Mouse (Mus musculus): ENCODE data around the gene Pxt1.

DNA sequence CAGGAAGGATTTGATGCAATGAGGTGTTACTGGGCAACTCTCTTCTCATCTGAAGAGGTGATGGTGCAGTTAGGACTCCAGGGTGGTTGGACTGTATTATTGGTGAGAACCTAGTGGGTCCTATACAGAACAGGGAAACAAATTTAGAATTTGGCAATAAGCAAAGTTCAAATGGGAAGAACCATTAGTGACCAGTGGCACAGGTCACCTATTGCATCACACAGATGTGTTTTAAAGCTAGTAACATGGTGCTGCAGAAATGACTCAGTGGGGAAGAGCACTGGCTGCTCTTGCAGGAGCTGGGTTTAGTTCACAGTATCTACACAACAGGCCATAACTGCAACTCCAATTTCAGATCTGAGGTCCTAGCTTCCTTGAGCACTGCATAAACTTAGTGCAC, 26.5 kb upstream of the Pxt1 start:
- TF ChIP-seq CTCF (IDR thresholded peaks at IDR 0.05; ENCODE audit: low read depth), result no peak
- TF ChIP-seq EP300 (optimal IDR thresholded peaks at IDR 0.05), result no peak
